Mouse (Mus musculus): ENCODE measurements around the gene Coq10a.

DNA sequence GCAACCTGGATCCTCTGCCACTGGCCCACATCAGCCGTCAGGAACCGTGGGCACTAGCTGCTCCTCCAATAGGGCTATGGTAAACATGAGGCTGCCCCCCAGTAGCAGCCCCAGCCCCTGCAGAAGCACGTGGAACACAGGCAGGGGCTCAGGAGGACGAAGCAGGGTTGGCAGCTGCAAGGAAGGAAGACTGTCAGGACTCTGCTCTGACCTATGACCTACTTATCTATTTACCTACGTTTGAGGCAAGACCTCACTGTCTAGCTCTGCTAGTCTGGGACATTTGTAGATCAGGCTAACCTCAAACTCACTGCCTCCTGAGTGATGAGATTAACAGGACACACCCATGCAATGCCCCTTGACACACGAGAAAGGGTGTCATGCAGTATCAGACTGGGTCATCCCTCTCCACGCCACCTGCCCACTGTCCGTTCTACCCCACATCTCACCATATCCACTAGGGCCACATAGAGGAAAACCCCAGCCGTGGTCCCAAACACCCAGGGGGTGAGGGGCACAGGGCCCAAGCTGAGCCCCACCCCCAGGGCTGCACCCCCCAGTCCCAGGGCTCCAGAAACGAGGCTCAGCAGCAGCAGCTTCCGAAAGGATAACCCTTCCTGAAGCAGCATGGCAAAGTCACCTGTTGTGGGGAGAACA lies 27.3 kb upstream of the Coq10a start:
- TF ChIP-seq TAL1 (IDR thresholded peaks at IDR 0.05; ENCODE audit: low read length) (no peak), GATA1 (IDR thresholded peaks at IDR 0.05; ENCODE audit: low read length) (no peak)

All from erythroblast, embryonic 14.5 days (primary cell).